Mouse (Mus musculus) natural killer cell, adult 2 months (primary cell): Measurements from ENCODE around the gene Serpinf2.
A peak's percentile ranks its signal among the peaks of the same experiment; 100 is the strongest.

Experiments
- DNase-seq, 2 experiments: peaks; one replicate each; pipeline ENCODE4 v3.0.0; 2022; ENCODE audit warnings: low spot score in 2 of 2

The Serpinf2 gene

GRCm38 (mm10) chr11:75429019-75429705 lies 10.2 kb downstream of the Serpinf2 start:
- DNase-seq, result peak in 1 of 2 experiments; percentile 46

- no peak for DNase-seq
Observed at GRCm38 (mm10) chr11:75424459-75424858, 14.9 kb downstream of the Serpinf2 start.

- no peak for DNase-seq
Observed at GRCm38 (mm10) chr11:75424033-75424432, 15.4 kb downstream of the Serpinf2 start.

GRCm38 (mm10) chr11:75423091-75423490 lies 16.3 kb downstream of the Serpinf2 start:
- DNase-seq, result no peak

- no peak for DNase-seq
Observed at GRCm38 (mm10) chr11:75422013-75422792, 17.2 kb downstream of the Serpinf2 start, which contains the start of gene Serpinf1. Gene Serpinf1 (minus strand): TSS chr11:75422701.

GRCm38 (mm10) chr11:75421375-75422012 lies 17.9 kb downstream of the Serpinf2 start:
- DNase-seq, result no peak

GRCm38 (mm10) chr11:75420810-75421374 lies 18.5 kb downstream of the Serpinf2 start:
- DNase-seq, result no peak

- DNase-seq, result no peak
Observed at GRCm38 (mm10) chr11:75420037-75420436, 19.4 kb downstream of the Serpinf2 start.

GRCm38 (mm10) chr11:75415994-75416393 lies 23.4 kb downstream of the Serpinf2 start:
- no peak for DNase-seq

- no peak for DNase-seq
Observed at GRCm38 (mm10) chr11:75415096-75415495, 24.3 kb downstream of the Serpinf2 start.

GRCm38 (mm10) chr11:75410591-75410990 lies 28.8 kb downstream of the Serpinf2 start:
- DNase-seq, result no peak

- peak in 1 of 2 experiments; percentile 25 for DNase-seq
Observed at GRCm38 (mm10) chr11:75409679-75410575, 29.5 kb downstream of the Serpinf2 start.

GRCm38 (mm10) chr11:75406865-75407264 lies 32.5 kb downstream of the Serpinf2 start:
- peak; percentile 35 to 63 for DNase-seq

- DNase-seq, result no peak
Observed at GRCm38 (mm10) chr11:75406104-75406503, 33.3 kb downstream of the Serpinf2 start.

- DNase-seq, result no peak
Observed at GRCm38 (mm10) chr11:75404801-75405200, 34.6 kb downstream of the Serpinf2 start.

GRCm38 (mm10) chr11:75403301-75404052 lies 35.9 kb downstream of the Serpinf2 start:
- no peak for DNase-seq

- peak in 1 of 2 experiments; percentile 17 for DNase-seq
Observed at GRCm38 (mm10) chr11:75402271-75402690, 37.1 kb downstream of the Serpinf2 start.

- DNase-seq, result no peak
Observed at GRCm38 (mm10) chr11:75400099-75400498, 39.3 kb downstream of the Serpinf2 start.

GRCm38 (mm10) chr11:75399411-75399841 lies 40.0 kb downstream of the Serpinf2 start:
- no peak for DNase-seq

- DNase-seq, result no peak
Observed at GRCm38 (mm10) chr11:75397452-75397851, 41.9 kb downstream of the Serpinf2 start.
